Mouse (Mus musculus) thymus, postnatal 10 days (tissue): Measurements from ENCODE around the gene Arl3.

ENCODE experiments used
- DNase-seq, 2 experiments: peaks; one replicate each; pipeline ENCODE4 v3.0.0; 2021; ENCODE audit warnings: low spot score in 2 of 2

Gene Arl3

DNA sequence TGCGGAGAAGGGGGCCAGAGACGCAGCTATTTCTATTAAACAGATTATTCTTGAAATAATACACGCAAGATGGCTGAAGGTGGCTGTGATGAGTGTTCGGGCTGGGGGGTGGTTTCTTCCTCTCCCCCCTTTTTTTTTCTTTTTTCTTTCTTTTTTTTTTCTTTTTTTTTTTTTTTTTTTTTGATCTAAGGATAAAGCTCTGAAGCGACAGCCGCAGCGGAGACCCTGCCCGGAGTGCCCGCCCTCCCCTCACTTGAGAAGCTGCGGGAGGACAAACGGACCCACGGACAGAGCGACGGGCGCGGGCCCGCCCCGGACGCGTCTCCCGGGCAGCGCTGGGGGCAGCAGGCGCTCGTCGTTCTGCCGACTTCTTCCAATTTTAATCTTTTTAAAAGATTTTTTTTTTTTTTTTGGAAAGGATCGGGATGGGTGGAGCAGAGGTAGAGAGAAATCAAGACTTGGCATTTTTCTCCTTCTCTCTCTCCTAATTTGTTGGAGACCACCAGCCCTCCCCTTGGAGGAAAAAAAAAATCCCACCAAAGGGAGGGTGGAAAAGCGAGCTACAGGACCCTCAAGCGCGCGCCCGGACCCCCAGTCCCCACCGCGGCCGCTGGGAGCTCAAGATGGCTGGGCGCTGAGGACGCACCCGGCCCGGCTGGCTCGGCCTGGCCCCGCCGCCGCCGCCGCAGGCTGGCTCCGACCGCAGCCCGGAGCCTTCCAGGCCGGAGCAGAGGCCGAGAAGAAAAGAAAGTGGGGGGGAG lies 72.2 kb downstream of the Arl3 start:
- DNase-seq, result peak; percentile 45 to 49

DNA sequence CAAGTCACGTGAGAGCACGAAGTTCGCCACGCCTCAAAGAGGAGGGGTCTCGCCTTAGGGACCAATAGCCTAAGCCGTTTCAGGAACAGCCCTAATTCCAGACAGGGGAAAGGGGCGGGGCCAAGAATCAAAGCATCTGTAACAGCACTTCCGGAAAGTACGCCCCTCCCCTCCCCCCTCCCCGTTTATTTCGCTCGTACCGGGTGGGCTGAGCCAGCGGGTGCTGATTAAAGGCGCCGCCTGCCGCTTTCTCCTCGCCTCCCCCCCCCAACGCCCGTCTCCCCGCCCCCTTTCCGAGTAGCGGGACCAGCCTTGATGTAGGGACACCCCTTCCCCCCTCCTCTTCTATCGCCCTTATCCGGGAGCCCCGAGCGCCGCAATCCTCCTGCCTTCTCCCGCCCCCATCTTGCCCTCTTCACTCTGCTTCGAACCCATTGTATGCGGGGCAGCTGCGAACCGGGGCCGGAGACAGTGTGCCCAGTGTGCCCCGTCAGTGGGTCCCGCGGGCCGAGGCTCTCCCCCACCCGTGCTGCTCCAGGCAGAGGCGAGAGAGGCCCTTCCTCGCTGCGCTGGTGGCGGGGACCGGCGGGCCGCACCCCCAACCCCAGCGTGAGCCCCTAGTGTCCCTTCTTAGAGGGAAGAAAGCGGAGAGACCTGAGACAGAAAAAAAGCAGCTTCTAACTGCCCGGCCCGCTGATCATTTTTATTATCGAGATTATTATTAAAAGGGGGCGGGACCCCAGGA lies 73.0 kb downstream of the Arl3 start:
- DNase-seq, result peak; percentile 97

DNA sequence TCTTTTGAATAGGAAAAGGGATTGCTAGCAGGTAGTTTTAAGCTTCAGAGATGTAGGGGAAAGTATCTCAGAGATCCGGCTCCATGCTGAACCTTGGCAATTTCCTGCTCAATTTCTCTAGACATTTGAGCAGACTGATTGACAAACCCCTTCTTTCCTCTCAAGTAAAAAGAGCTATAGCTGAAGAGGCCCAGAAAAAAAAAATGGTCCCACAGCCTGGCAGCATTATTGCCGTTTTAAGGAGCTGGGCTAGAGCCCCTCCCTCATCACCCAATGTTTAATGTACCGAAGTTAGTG lies 73.5 kb downstream of the Arl3 start:
- no peak for DNase-seq

DNA sequence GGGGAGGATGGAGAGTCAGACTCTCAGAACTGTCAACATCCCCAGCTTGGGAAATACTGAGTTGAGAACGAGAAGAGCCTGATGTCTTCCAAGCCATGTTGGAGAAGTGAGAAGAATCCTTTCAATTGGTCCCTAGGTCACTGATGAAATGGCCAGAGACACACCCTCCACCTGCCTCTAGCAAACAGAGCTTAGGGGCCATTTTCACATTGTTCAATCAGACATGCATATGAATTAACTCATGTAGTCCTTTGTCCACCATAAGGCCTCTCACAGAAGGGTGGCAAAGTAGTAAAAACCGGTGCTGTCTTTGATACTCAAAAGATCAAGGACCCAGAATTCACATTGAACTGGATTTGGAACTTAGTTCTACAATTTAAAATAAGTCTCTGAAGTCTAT lies 75.8 kb downstream of the Arl3 start:
- DNase-seq, result no peak

DNA sequence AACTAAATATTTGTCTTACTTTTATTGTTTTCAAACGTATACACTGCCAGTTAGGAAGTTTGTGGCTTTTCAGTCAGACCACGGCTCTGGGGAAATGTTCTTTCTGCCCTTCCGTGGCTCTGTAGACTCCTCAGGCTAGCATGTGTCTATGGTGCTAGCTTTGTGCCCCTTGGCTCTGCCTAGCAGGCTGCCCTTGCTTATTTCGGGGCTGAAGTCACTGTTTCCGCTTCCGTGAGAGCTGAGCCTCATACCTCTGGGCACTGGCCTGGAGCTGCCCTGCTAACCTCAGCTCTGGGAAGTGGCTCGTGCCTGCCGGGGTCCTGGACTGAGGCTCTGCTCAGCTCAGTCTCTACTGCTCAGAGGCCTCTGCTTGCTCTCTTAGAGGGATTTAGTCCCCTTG lies 77.9 kb downstream of the Arl3 start:
- DNase-seq, result no peak

DNA sequence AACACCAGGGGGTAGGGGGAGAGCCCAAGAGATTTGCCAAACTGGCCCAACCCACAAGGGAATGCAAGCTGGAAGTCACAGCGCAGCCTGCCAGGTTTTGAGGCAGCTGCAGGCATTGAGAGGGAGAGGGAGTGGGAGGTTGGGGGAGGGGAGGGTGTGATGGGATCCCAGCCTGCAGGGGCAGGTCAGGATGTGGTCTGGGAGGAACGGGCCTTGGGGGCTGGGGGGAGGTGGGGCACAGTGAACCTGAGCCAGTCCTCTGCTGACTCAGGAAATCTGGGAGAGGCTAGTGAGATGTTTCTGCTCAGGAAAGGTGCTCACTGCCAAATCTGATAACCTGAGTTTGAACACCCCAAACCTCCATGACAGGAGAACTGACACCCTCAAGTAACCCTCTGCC lies 82.4 kb downstream of the Arl3 start:
- DNase-seq, result no peak

DNA sequence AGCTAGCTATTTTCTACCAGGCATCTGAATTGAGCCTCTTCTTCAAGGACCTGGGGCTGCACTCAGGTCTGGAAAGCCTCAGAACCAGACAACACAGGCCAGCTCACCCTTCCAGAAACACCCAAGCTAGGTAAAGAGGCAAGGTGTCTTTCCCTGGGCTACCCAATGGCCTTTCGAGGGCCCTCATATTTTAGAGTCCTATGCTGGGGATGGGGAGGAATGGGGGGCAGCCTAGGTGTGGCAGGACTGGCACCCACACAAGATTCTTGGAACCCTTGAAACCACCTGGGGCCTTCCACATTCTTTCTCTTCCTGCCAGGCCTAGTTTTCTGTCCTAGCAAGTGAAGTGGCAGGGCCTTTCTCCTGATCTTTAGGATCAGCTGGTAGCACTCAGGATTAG lies 83.5 kb downstream of the Arl3 start:
- no peak for DNase-seq

DNA sequence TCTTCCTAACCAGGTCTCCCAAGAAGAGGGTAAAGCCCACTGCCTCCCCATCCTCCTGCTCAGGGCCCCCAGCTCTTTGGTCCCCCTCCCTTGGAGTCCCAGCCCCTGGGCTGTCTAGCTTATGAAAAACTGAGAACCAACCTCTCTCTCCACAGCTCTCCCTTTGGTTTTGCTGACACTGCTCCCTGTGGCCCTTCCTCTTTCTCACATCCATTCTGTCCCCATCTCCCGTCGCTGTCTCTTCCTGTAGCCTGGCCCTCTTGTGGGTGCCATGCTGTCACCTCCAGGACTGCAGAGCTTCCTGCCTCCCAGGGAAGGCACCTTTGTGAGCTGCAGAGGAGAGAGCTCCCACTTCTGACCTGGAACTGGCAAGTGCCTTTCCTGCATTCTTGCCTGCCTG lies 86.3 kb downstream of the Arl3 start:
- DNase-seq, result no peak

DNA sequence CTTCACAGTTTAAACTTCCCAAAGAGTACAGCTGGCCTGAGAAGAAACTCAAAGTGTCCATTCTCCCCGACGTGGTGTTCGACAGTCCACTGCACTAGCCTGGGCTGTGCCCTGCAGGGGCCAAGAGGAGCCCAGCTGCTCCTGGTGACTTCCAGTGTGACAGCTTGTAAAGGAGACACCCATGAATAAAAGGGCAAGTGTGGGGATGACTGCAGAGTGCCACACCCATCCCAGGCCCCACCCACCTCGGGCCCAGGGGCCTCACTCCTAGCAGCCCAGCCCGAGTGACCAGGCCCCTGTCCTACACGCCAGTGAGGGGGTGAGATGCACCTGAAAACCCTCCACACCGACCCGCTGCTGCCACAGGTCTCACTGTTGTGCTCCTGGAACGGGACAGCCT lies 87.2 kb downstream of the Arl3 start:
- no peak for DNase-seq

DNA sequence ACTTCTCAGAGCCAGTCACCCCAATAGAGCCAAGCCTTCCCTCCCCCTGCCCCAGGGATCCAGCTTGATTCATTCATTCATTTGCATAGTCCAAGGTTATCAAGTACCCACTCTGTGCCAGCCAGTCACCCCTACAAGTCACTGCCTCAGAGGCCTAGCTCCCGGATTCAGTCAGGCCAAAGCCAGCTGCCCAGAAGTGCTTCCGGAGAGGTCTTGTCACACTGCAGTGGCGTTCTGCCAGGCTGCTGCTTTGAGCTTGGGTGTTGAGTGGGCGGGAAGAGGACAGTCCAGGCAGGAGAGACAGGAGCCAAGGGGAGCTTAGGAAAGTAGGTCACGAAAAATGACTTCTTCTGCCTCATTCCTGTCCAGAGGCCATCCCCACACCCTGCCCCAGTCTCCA lies 88.5 kb downstream of the Arl3 start:
- DNase-seq, result no peak

DNA sequence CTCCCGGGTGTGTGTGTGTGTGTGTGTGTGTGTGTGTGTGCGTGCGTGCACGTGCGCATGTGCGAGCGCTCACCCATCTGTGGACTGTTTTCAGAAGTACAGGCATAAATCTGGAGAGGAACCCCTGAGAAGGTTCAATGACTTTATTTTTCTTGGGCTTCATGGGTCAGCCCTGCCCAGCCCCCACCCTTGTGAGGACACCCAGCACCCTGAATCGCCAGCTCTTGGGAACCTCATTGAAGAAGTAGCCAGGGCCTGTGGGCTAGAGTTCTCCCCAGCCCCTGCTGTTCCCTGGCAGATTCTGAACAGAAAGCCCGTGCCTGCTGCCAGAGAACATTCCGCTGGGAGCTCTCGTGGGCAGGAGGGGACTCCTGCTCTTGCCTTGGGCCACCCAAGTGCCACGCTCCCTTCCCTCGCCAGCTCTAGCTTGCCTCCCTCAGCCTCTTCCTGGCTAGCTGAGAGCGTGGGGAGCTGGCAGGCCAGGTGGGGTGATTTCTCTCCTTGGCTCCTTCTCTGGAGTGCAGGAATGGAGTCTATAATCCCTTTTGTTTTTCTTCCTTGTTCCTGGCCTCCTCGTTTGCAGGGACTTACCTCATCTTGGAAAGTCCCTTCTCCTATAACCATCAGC lies 89.2 kb downstream of the Arl3 start:
- no peak for DNase-seq

DNA sequence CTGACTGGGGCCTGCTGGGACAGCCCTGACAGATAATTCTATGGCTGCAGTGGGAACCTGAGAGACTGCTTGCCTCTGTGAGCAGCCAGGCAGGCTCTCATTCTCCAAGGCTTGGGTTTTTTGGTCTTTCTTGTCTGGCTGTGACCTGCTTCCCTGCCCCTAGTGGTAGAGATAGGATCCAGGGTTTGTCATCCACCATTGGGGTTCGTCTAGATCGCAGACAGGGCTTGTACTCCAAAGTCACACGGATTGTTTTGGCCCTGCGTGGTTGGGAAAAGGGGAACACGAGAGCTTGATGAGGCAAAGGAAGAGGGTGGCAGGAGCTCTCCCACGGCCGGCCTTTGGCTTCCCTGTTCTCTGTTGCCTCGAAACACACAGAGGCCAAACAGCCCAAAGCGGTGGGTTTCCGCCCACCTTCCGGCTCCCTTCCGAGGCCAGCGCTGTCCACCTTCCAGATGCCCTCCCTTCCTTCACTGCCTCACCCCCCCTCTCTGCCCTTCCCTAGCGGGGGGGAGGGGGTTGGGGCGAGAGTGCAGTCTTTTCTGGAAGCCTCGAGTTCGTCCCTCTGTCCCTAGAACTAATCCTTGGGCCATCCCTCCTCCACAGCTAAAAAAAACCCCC lies 90.0 kb downstream of the Arl3 start:
- no peak for DNase-seq

DNA sequence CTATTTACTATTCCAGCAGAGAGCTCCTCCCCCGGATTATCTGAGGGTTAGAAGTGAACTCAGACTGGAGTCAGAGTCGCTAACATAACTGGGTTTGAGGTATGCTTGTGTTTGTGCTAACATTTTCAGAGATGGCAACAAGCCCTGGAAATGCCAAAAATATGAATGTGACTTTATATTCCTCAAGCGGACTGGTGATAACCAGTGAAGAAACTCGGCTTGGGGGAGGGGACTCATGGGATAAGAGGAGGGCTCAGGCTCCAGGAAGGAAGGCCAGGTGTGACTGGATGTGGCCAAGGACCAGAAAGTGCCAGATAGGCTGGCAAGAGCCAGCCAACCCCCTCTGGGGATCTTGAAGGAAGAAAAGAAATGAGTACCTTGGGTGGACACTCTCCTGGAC lies 91.2 kb downstream of the Arl3 start:
- DNase-seq, result no peak

DNA sequence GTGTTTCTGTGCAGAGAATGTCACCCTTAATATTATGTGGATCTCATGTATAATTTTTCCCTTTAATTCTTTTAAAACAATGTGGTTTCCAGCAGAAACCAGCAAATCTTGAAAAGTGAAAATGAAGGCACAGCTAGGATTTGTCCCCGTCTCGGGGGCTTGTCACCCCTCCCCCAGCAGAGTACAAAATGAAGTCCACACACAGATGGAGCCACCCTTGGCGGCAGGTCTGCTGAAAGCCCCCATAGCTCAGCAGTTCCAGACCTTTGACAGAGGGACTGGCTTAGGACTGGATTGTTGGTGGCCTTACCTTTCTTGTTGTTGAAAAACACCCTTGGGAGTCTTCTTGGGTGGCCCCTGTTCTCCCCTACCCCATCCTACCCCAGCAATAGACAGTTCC lies 91.6 kb downstream of the Arl3 start:
- no peak for DNase-seq
